Mouse (Mus musculus): ENCODE data around the gene Fcgr3. TPM values are rescaled to one million over a fixed set of nuclear protein-coding genes. Genes with fewer than 3 reads are reported as not detected.

Fcgr3 gene
- polyA plus RNA-seq, 1 experiment from 2014 or later, result 9.4 TPM

DNA sequence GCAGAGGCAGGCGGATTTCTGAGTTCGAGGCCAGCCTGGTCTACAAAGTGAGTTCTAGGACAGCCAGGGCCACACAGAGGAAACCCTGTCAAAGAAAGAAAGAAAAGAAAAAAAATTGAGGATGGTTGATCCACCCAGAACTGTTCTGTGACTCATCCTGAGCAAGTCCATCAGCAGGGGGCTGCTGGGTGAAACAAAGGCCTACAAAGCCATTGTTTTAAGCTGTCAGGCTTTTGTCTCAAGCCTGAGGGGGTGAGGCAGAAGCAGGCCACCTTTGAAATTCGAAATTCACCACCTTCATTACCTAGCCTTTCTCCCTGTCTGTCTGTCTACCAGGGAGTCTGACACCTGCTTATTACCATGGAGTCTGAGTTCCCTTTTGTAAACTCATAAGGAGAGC, 18.2 kb downstream of the Fcgr3 start:
- no peak overlapping the region for H3K4me2 ChIP-seq
- H3K36me3 ChIP-seq, result no peaks in the 10 kb centered on the region
- no peak overlapping the region for H3K4me3 ChIP-seq
- no peak for ATAC-seq (ENCODE audit: insufficient number of reproducible peaks, insufficient read depth, low FRiP score, low TSS enrichment, low read depth)
- H3K9me3 ChIP-seq, result no peaks in the 10 kb centered on the region
- H3K4me1 ChIP-seq, result peaks cover 6% of the 10 kb centered on the region; the same call in 1 of the 2 replicates
- H3K9ac ChIP-seq, result no peak overlapping the region
- 69% methylated on average over 3 of the region's 3 CpGs for WGBS
- H3K27ac ChIP-seq, result no peak overlapping the region
- no peaks in the 10 kb centered on the region for H3K27me3 ChIP-seq

GRCm38 (mm10) chr1:171045079-171045465, 19.7 kb downstream of the Fcgr3 start:
- Histone ChIP-seq H3K27ac (no peak overlapping the region), H3K4me1 (peaks cover 6% of the 10 kb centered on the region; the same call in 1 of the 2 replicates), H3K4me2 (peak overlapping the region; percentile 59), H3K4me3 (peak overlapping the region; percentile 70), H3K36me3 (no peaks in the 10 kb centered on the region), H3K9ac (peak overlapping the region; percentile 7; the same call in 1 of the 2 replicates), H3K27me3 (0 out of 2 replicates have a peak, but pooled peaks cover 3% of the 10 kb centered on the region), H3K9me3 (no peaks in the 10 kb centered on the region)
- no peak for ATAC-seq (ENCODE audit: insufficient number of reproducible peaks, insufficient read depth, low FRiP score, low TSS enrichment, low read depth)
- WGBS, result 9% methylated on average over 14 of the region's 14 CpGs

DNA sequence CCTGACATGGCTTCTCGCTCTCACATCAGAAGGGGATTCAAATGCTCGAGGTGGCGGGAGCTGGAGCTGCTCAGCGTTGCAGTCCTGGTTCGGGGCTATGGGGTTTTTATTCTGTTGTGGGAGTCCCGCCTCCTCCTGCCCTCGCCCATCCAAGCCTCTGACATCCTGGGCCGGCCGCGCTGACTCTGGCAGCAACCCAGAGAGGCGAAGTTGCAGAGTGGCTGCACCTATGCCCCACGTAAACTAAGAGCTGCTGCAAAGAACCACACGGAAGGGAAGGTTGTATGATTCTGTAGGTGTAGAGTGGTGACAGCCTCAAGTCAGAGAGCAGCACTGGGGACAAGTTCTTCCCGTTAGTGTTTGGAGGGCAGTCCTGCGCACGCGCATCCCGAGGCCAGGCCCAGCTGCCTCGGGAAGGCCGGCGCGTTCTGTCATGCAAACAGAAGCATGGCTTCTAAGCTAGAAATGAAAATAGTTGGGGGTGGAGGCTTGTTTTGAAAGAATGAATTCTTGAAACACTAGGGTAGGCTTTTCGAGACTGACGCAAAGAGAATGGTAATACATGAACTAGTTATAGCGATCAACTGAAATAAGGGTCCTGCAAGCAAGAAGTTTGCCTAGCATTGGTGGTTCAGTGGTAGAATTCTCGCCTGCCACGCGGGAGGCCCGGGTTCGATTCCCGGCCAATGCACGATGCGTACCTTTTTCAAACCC, 20.2 kb downstream of the Fcgr3 start:
- 0 out of 2 replicates have a peak, but pooled peaks cover 5% of the 10 kb centered on the region for H3K27me3 ChIP-seq
- peak overlapping the region; percentile 70 for H3K4me3 ChIP-seq
- peaks cover 6% of the 10 kb centered on the region; the same call in 1 of the 2 replicates for H3K4me1 ChIP-seq
- peak overlapping the region; percentile 59 for H3K4me2 ChIP-seq
- peak; percentile 88 for ATAC-seq (ENCODE audit: insufficient number of reproducible peaks, insufficient read depth, low FRiP score, low TSS enrichment, low read depth)
- no peaks in the 10 kb centered on the region for H3K9me3 ChIP-seq
- whole genome bisulfite sequencing, result under 1% methylated on average over 33 of the region's 33 CpGs
- H3K27ac ChIP-seq, result peak overlapping the region; percentile 91
- peak overlapping the region; percentile 72 for H3K9ac ChIP-seq
- no peaks in the 10 kb centered on the region for H3K36me3 ChIP-seq

- H3K4me3 ChIP-seq, result peak overlapping the region; percentile 70
- H3K4me2 ChIP-seq, result peak overlapping the region; percentile 59
- peaks cover 6% of the 10 kb centered on the region; the same call in 1 of the 2 replicates for H3K4me1 ChIP-seq
- H3K27ac ChIP-seq, result no peak overlapping the region
- 0 out of 2 replicates have a peak, but pooled peaks cover 5% of the 10 kb centered on the region for H3K27me3 ChIP-seq
- 68% methylated on average over 3 of the region's 3 CpGs for WGBS
- H3K9ac ChIP-seq, result peak overlapping the region; percentile 72; the same call in 1 of the 2 replicates
- no peaks in the 10 kb centered on the region for H3K9me3 ChIP-seq
- ATAC-seq (ENCODE audit: insufficient number of reproducible peaks, insufficient read depth, low FRiP score, low TSS enrichment, low read depth), result no peak
- no peaks in the 10 kb centered on the region for H3K36me3 ChIP-seq
Measured at GRCm38 (mm10) chr1:171043594-171044153, 21.1 kb downstream of the Fcgr3 start.

GRCm38 (mm10) chr1:171039880-171040279, 24.9 kb downstream of the Fcgr3 start:
- H3K27ac ChIP-seq, result no peak overlapping the region
- H3K36me3 ChIP-seq, result no peaks in the 10 kb centered on the region
- no peak for ATAC-seq (ENCODE audit: insufficient number of reproducible peaks, insufficient read depth, low FRiP score, low TSS enrichment, low read depth)
- peaks cover 5% of the 10 kb centered on the region; the same call in 1 of the 2 replicates for H3K4me1 ChIP-seq
- no peak overlapping the region for H3K4me2 ChIP-seq
- H3K9ac ChIP-seq, result no peak overlapping the region
- H3K4me3 ChIP-seq, result no peak overlapping the region
- H3K27me3 ChIP-seq, result peaks cover 19% of the 10 kb centered on the region
- H3K9me3 ChIP-seq, result no peaks in the 10 kb centered on the region
- 89% methylated on average over 7 of the region's 7 CpGs for WGBS

DNA sequence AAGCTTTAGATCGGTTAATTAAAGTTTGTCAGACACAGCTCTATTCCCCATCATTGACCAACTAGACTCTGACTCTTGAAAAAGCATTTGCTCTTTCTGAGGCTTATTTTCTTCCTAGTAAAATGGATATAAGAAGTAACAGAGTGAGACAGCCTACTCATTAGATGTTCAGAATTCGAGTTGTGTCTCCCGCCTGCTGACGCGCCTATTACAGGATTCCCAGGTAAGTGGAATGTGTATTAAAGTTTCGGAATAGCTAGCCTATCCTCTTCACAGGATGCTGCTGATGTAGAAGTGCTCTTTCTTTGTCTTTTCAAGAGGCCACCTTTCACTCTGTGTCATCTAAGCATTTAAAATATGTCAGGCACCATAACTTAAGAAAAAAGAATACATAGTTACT, 25.6 kb downstream of the Fcgr3 start:
- 71% methylated on average over 6 of the region's 6 CpGs for WGBS
- Histone ChIP-seq H3K4me2 (peak overlapping the region; percentile 22; the same call in 1 of the 2 replicates), H3K4me3 (no peak overlapping the region), H3K9ac (no peak overlapping the region), H3K27ac (no peak overlapping the region), H3K4me1 (peaks cover 7% of the 10 kb centered on the region; the same call in 1 of the 2 replicates), H3K9me3 (no peaks in the 10 kb centered on the region), H3K27me3 (peaks cover 20% of the 10 kb centered on the region), H3K36me3 (no peaks in the 10 kb centered on the region)
- ATAC-seq (ENCODE audit: insufficient number of reproducible peaks, insufficient read depth, low FRiP score, low TSS enrichment, low read depth), result no peak

DNA sequence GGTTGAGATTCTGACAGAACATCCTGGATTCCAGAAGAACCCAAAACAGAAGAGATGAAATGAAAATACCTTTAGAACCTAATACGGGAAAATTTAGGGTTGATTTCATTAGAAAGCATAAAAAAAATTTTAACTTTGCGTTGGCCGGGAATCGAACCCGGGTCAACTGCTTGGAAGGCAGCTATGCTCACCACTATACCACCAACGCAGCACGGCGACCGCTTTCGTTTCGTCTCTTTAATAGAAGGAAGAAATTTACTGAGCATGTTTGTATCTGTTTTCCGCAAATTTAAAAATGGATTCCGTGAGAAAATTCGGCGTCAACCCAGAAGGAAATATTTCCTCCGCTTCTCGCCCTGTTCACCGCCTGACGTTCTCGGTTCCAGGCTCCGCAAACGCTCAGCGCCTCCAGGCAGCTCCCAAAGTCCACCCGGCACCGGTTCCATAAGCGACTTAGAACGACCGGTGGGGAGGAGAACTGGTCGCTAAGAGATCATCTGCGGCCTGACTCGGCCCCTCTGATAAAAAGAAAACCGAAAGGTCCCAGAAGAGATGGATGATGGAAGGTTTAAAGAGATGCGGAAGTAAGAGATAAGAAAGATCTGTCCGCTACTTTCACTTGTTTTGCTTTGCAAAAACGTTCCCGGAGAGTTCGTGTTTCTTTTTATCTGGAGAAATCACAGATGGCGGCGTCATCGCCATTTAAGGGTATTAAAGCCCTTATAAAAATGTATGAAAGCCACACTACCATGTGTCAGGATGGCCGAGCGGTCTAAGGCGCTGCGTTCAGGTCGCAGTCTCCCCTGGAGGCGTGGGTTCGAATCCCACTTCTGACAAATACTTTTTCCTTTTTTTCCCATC, 26.6 kb downstream of the Fcgr3 start:
- peak overlapping the region; percentile 87 for H3K27ac ChIP-seq
- peaks cover 7% of the 10 kb centered on the region; the same call in 1 of the 2 replicates for H3K4me1 ChIP-seq
- under 1% methylated on average over 47 of the region's 47 CpGs for WGBS

GRCm38 (mm10) chr1:171036550-171037324, 28.0 kb downstream of the Fcgr3 start:
- no peaks in the 10 kb centered on the region for H3K9me3 ChIP-seq
- H3K27ac ChIP-seq, result no peak overlapping the region
- peaks cover 12% of the 10 kb centered on the region; the same call in 1 of the 2 replicates for H3K4me1 ChIP-seq
- H3K36me3 ChIP-seq, result no peaks in the 10 kb centered on the region
- WGBS, result 3% methylated on average over 22 of the region's 22 CpGs
- peaks cover 33% of the 10 kb centered on the region for H3K27me3 ChIP-seq
- no peak for ATAC-seq (ENCODE audit: insufficient number of reproducible peaks, insufficient read depth, low FRiP score, low TSS enrichment, low read depth)
- peak overlapping the region; percentile 42 for H3K4me3 ChIP-seq
- H3K4me2 ChIP-seq, result peak overlapping the region; percentile 69
- no peak overlapping the region for H3K9ac ChIP-seq

More for the DNA sequence above, 26.6 kb downstream of the Fcgr3 start:
- peak overlapping the region; percentile 85 for H3K4me3 ChIP-seq
- H3K4me2 ChIP-seq, result peak overlapping the region; percentile 61
- peak; percentile 78 for ATAC-seq (ENCODE audit: insufficient number of reproducible peaks, insufficient read depth, low FRiP score, low TSS enrichment, low read depth)
- no peaks in the 10 kb centered on the region for H3K9me3 ChIP-seq
- peak overlapping the region; percentile 85 for H3K9ac ChIP-seq
- peaks cover 20% of the 10 kb centered on the region for H3K27me3 ChIP-seq
- H3K36me3 ChIP-seq, result no peaks in the 10 kb centered on the region

GRCm38 (mm10) chr1:171035611-171036010, 29.1 kb downstream of the Fcgr3 start:
- H3K4me3 ChIP-seq, result peak overlapping the region; percentile 19; the same call in 1 of the 2 replicates
- no peak overlapping the region for H3K9ac ChIP-seq
- H3K27me3 ChIP-seq, result peaks cover 44% of the 10 kb centered on the region
- 48% methylated on average over 11 of the region's 11 CpGs for WGBS
- no peaks in the 10 kb centered on the region for H3K9me3 ChIP-seq
- peak overlapping the region; percentile 92 for H3K4me2 ChIP-seq
- H3K27ac ChIP-seq, result no peak overlapping the region
- no peaks in the 10 kb centered on the region for H3K36me3 ChIP-seq
- peaks cover 12% of the 10 kb centered on the region; the same call in 1 of the 2 replicates for H3K4me1 ChIP-seq
- no peak for ATAC-seq (ENCODE audit: insufficient number of reproducible peaks, insufficient read depth, low FRiP score, low TSS enrichment, low read depth)

DNA sequence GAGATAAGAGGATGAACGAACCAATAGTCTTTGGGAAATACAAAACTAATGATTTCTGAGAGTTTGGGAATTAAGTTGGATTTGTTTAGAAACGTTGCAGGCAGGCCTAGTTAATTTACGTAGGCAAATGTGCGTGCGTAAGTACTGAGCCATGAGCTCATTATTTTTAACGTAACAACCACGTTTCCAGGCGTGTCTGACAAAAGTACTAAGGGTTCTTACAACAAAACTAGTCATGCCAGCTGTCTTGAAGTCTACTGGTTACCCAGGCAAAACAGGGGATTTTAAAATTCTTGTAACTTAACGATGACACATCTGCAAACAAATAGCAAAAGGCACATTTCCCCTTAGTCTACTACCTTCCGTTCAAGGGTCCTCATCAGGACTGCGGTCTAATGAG, 30.5 kb downstream of the Fcgr3 start:
- WGBS, result 5% methylated on average over 11 of the region's 11 CpGs
- Histone ChIP-seq H3K9me3 (no peaks in the 10 kb centered on the region), H3K4me2 (peak overlapping the region; percentile 92), H3K9ac (peak overlapping the region; percentile 52), H3K36me3 (no peaks in the 10 kb centered on the region), H3K4me1 (peaks cover 12% of the 10 kb centered on the region; the same call in 1 of the 2 replicates), H3K27me3 (peaks cover 51% of the 10 kb centered on the region), H3K27ac (no peak overlapping the region), H3K4me3 (peak overlapping the region; percentile 64)
- ATAC-seq (ENCODE audit: insufficient number of reproducible peaks, insufficient read depth, low FRiP score, low TSS enrichment, low read depth), result no peak
